In the genomic region with DNA sequence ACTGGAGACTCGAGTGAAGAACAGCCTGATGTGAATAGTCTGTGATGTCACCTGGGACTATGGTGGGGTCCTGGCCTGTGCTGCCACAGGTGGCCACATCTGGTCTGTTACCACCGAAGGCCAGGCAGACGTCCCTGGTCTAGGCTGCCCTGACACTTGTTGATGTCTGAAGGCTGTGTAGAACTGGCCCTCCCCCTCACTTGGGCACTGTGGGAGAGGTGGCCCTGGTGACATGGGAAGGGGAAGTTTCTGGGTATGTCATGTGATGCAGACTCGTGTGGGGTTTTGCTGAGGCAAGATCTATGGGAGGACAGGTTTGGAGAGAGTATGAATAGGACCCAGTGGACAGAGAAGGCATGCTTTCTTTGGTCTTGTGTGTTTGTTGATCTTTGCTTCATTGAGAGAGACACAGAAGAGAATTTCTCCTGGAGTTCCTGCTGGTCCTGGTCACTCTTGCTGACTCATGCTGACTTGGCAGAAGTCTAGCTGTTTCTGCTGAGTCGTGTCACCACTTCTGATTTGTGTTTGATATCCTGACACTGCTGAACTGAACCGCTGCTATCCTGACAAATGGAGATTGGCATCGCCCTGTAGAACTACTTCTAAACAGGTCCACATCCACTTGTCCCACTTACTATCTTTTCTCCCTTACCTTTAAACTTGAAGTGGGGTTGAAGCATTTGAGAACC, we compare ENCODE assay signal across 15 mouse cellular contexts.
A peak's percentile ranks its signal among the peaks of the same experiment; 100 is the strongest.
DNase-seq lines count a peak whose midpoint lies in the region; ATAC-seq lines count a peak whose summit lies in the region.
"Had no signal": no experiment of that assay in that cellular context is flagged by ENCODE, and none has a peak within 500 bp of the region (broad histone marks: within the 10 kb centered on the region; RNA-seq: fewer than 3 reads in every experiment).

No protein-coding gene starts in this region.

- no peak overlapping the region for H3K9ac ChIP-seq in heart, embryonic 13.5 days
- H3K9ac ChIP-seq in liver, embryonic 13.5 days: no peak overlapping the region
- H3K9ac ChIP-seq: limb, embryonic 15.5 days had no signal

- H3K27ac ChIP-seq in heart, embryonic 13.5 days (replicated peaks): peak overlapping the region; percentile 58
- H3K27ac ChIP-seq in heart, embryonic 10.5 days: no peak overlapping the region
- no peak overlapping the region for H3K27ac ChIP-seq in liver, embryonic 13.5 days
- H3K27ac ChIP-seq: forebrain, embryonic 10.5 days; hindbrain, embryonic 10.5 days; limb, embryonic 15.5 days had no signal

- 0 out of 2 replicates have a peak, but pooled peaks cover 5% of the 10 kb centered on the region for H3K27me3 ChIP-seq in heart, embryonic 13.5 days (replicated peaks)
- H3K27me3 ChIP-seq in heart, embryonic 10.5 days (ENCODE audit: insufficient read depth, poor library complexity, severe bottlenecking): no peaks in the 10 kb centered on the region
- no peaks in the 10 kb centered on the region for H3K27me3 ChIP-seq in liver, embryonic 13.5 days

- no peaks in the 10 kb centered on the region for H3K36me3 ChIP-seq in heart, embryonic 13.5 days
- H3K36me3 ChIP-seq in heart, embryonic 10.5 days: no peaks in the 10 kb centered on the region
- H3K36me3 ChIP-seq in liver, embryonic 13.5 days: no peaks in the 10 kb centered on the region
- H3K36me3 ChIP-seq: forebrain, embryonic 10.5 days; hindbrain, embryonic 10.5 days; limb, embryonic 15.5 days had no signal

- H3K4me1 ChIP-seq in heart, embryonic 13.5 days: no peaks in the 10 kb centered on the region
- H3K4me1 ChIP-seq in heart, embryonic 10.5 days: no peaks in the 10 kb centered on the region
- H3K4me1 ChIP-seq in liver, embryonic 13.5 days (replicated peaks): no peaks in the 10 kb centered on the region
- H3K4me1 ChIP-seq: forebrain, embryonic 10.5 days; hindbrain, embryonic 10.5 days; limb, embryonic 15.5 days had no signal

- no peak overlapping the region for H3K4me3 ChIP-seq in heart, embryonic 13.5 days
- no peak overlapping the region for H3K4me3 ChIP-seq in heart, embryonic 10.5 days
- H3K4me3 ChIP-seq in liver, embryonic 13.5 days (replicated peaks): no peak overlapping the region
- H3K4me3 ChIP-seq: forebrain, embryonic 10.5 days; hindbrain, embryonic 10.5 days; limb, embryonic 15.5 days had no signal

- no peak for DNase-seq in heart, embryonic 10.5 days (ENCODE audit: low spot score)
- peak; percentile 35 for DNase-seq in NIH3T3 (ENCODE audit: low read depth)
- peak; percentile 18 for DNase-seq in adrenal gland, postnatal 14 days
- peak; percentile 54 for DNase-seq in liver, embryonic 13.5 days
- no peak for DNase-seq in right cerebral cortex, postnatal 10 days (ENCODE audit: low spot score in 2 of 2)
- no peak for DNase-seq in layer of hippocampus, postnatal 10 days (ENCODE audit: low spot score in 2 of 2)
- DNase-seq: cerebellum, adult 2 months; kidney, adult 2 months; kidney, postnatal 14 days; lung, postnatal 10 days had no signal

- no peaks in the 10 kb centered on the region for H3K9me3 ChIP-seq in heart, embryonic 13.5 days
- H3K9me3 ChIP-seq in heart, embryonic 10.5 days: no peaks in the 10 kb centered on the region
- no peaks in the 10 kb centered on the region for H3K9me3 ChIP-seq in liver, embryonic 13.5 days (replicated peaks)
- H3K9me3 ChIP-seq: forebrain, embryonic 10.5 days; hindbrain, embryonic 10.5 days; limb, embryonic 15.5 days had no signal

- ATAC-seq in heart, embryonic 13.5 days (ENCODE audit: extremely low read depth, insufficient number of reproducible peaks, low FRiP score, low TSS enrichment): peak; percentile 83
- peak; percentile 41; the same call in 1 of the 2 replicates for ATAC-seq in liver, embryonic 13.5 days (ENCODE audit: low read depth)
- ATAC-seq: activated CD4-positive, CD25-positive, alpha-beta regulatory T cell, adult 4 months had no signal

- H3K4me2 ChIP-seq in heart, embryonic 13.5 days: no peak overlapping the region
- no peak overlapping the region for H3K4me2 ChIP-seq in liver, embryonic 13.5 days
- H3K4me2 ChIP-seq: limb, embryonic 15.5 days had no signal

- WGBS in heart, embryonic 13.5 days: 60% methylated on average over 7 of the region's 7 CpGs
- 67% methylated on average over 7 of the region's 7 CpGs for WGBS in heart, embryonic 10.5 days
- 40% methylated on average over 7 of the region's 7 CpGs for WGBS in liver, embryonic 13.5 days (ENCODE audit: insufficient replicate concordance)

Comparison
In these comparisons a context has a peak if more than half of its experiments do, and no peak if none do; other contexts are left out.
1. DNase-seq: peak in NIH3T3 (single experiment), adrenal gland, postnatal 14 days (single experiment) and liver, embryonic 13.5 days (single experiment); none in heart, embryonic 10.5 days (single experiment), right cerebral cortex, postnatal 10 days (0 of 2) and layer of hippocampus, postnatal 10 days (0 of 2).